Mouse (Mus musculus) limb, embryonic 11.5 days (tissue): ENCODE measurements around the gene Arpc3. TPM values are rescaled to one million over a fixed set of nuclear protein-coding genes. Genes with fewer than 3 reads are reported as not detected.

ENCODE experiments used
- ATAC-seq: fragments of 200-750 bp; cut with Nextera tagmentation; 2 replicates; pipeline ENCODE4 v1.8.0; 2017; ENCODE audit warnings: low read depth; ENCODE audit not compliant: insufficient number of reproducible peaks, low FRiP score, low TSS enrichment
- DNase-seq: peaks from one replicate; pipeline ENCODE4 v3.0.0-alpha.2; 2015; ENCODE audit warnings: low spot score
- H3K27ac ChIP-seq: fragments of 300-500 bp; sonication (generic); replicated peaks from 2 replicates; pipeline ENCODE4 v1.5.1; 2014; ENCODE audit warnings: low read depth, mild to moderate bottlenecking, low read length
- H3K27me3 ChIP-seq: fragments of 300-500 bp; sonication (generic); 2 replicates; pipeline ENCODE4 v1.6.1; 2014; ENCODE audit warnings: mild to moderate bottlenecking, low read length, mixed read lengths; ENCODE audit not compliant: control insufficient read depth, insufficient read depth
- H3K36me3 ChIP-seq: fragments of 300-500 bp; sonication (generic); 2 replicates; pipeline ENCODE4 v1.6.1; 2014; ENCODE audit warnings: mild to moderate bottlenecking, low read length, moderate library complexity, mixed read lengths; ENCODE audit not compliant: control insufficient read depth, insufficient read depth
- H3K4me1 ChIP-seq: fragments of 300-500 bp; sonication (generic); 2 replicates; pipeline ENCODE4 v1.6.1; 2014; ENCODE audit warnings: low read length, mixed read lengths; ENCODE audit not compliant: control insufficient read depth, insufficient read depth
- H3K4me2 ChIP-seq: fragments of 300-500 bp; sonication (generic); 2 replicates; pipeline ENCODE4 v1.6.1; 2014; ENCODE audit warnings: low read depth, mild to moderate bottlenecking, moderate library complexity; ENCODE audit not compliant: severe bottlenecking
- H3K4me3 ChIP-seq: fragments of 300-500 bp; sonication (generic); 2 replicates; pipeline ENCODE4 v1.5.1; 2014; ENCODE audit warnings: low read depth, low read length
- H3K9ac ChIP-seq: fragments of 300-500 bp; sonication (generic); 2 replicates; pipeline ENCODE4 v1.6.1; 2014; ENCODE audit warnings: mild to moderate bottlenecking, low read length
- H3K9me3 ChIP-seq: fragments of 300-500 bp; sonication (generic); 2 replicates; pipeline ENCODE4 v1.6.1; 2016; ENCODE audit warnings: low read length; ENCODE audit not compliant: control insufficient read depth
- WGBS: fragments of 180-500 bp; shearing (Covaris S2); extraction: QIAGEN DNeasy Blood & Tissue Kit; methylation state at CpG from one replicate; pipeline ENCODE4 v1.1.7; 2014; 5-methylcytosine and 5-hydroxymethylcytosine counted together
- polyA plus RNA-seq: library from polyadenylated mRNA; unstranded; fragments of >200 nt; fragmentation: Nextera tagmentation; extraction: Ambion mirVana; gene quantifications from 2 replicates; pipeline ENCODE4 v1.2.1, GENCODE M21; 2014

Gene Arpc3
- polyA plus RNA-seq, 1 experiment from 2014 or later = 45.4 TPM

DNA sequence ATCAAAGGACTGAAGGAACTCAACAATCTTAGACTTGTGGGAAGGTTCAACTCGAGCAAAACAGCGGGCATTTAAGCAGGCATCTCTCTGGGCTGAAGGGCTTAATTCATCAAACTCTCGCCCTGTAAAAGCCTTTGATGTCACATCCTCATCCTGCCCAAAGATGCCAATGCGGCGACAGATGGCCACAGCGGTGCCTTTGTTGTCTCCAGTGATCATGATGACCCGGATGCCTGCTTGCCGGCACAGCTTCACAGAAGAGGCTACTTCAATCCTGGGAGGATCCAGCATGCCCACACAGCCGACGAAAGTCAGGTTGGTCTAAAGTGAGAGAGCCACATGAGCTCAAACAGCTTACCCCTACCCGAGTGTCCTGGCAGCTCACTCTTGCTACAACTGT, 69.0 kb downstream of the Arpc3 start:
- Histone ChIP-seq H3K4me2 (no peak overlapping the region), H3K4me1 (no peaks in the 10 kb centered on the region), H3K4me3 (no peak overlapping the region), H3K9me3 (no peaks in the 10 kb centered on the region), H3K9ac (no peak overlapping the region), H3K36me3 (peaks cover 55% of the 10 kb centered on the region), H3K27me3 (no peaks in the 10 kb centered on the region), H3K27ac (no peak overlapping the region)
- DNase-seq = no peak
- ATAC-seq = no peak
- 77% methylated on average over 11 of the region's 11 CpGs for WGBS

GRCm38 (mm10) chr5:122461431-122461830, 69.8 kb downstream of the Arpc3 start:
- Histone ChIP-seq H3K4me3 (no peak overlapping the region), H3K9ac (no peak overlapping the region), H3K4me1 (no peaks in the 10 kb centered on the region), H3K27ac (no peak overlapping the region), H3K36me3 (peaks cover 59% of the 10 kb centered on the region), H3K9me3 (no peaks in the 10 kb centered on the region), H3K4me2 (no peak overlapping the region), H3K27me3 (no peaks in the 10 kb centered on the region)
- DNase-seq = no peak
- ATAC-seq = no peak
- 95% methylated on average over 9 of the region's 9 CpGs for WGBS

Other genes starting within 250 kb of the Arpc3 start
- 314 and 346 TPM in 2 replicates for gene Ppp1cc, start 233.6 kb upstream of the Arpc3 start, polyA plus RNA-seq
- gene Hvcn1, start 185.1 kb upstream of the Arpc3 start, polyA plus RNA-seq = 6.0 and 8.5 TPM in 2 replicates
- 3.6 and 4.0 TPM in 2 replicates for gene Tctn1, start 127.4 kb upstream of the Arpc3 start, polyA plus RNA-seq
- 8.5 and 9.2 TPM in 2 replicates for gene Pptc7, start 107.5 kb upstream of the Arpc3 start, polyA plus RNA-seq
- gene Rad9b, start 37.6 kb upstream of the Arpc3 start, polyA plus RNA-seq = 10.8 and 11.6 TPM in 2 replicates
- 169 and 180 TPM in 2 replicates for gene Vps29, start 37.5 kb upstream of the Arpc3 start, polyA plus RNA-seq
- gene Gpn3, start 20.0 kb upstream of the Arpc3 start, polyA plus RNA-seq = 86.2 and 89.3 TPM in 2 replicates
- 99.6 and 107 TPM in 2 replicates for gene Fam216a, start 19.5 kb upstream of the Arpc3 start, polyA plus RNA-seq
- gene Anapc7, start 29.8 kb downstream of the Arpc3 start, polyA plus RNA-seq = 33.9 and 39.2 TPM in 2 replicates
- 36.7 and 43.6 TPM in 2 replicates for gene Atp2a2, start 110.3 kb downstream of the Arpc3 start, polyA plus RNA-seq
- gene Ift81, start 222.6 kb downstream of the Arpc3 start, polyA plus RNA-seq = 39.6 and 41.6 TPM in 2 replicates